Mouse (Mus musculus) regulatory T cell (primary cell): ENCODE measurements at regions not wholly inside any gene's neighbourhood (a gene's known extent, or its start where the extent isn't known, plus 50 kb on each side); places are given as distances from the start of the nearest gene placed in this dataset.
"Not testable (repeated sequence)": the region's sequence is repeated elsewhere in the genome, so short reads cannot be mapped to it uniquely, and the experiment has no call there.

Experiments
- in situ Hi-C: fragments of 300-600 bp; cut with MboI, MseI; formaldehyde crosslinking; loops from one replicate; pipeline ENCODE4 v1.15.1; 2025; ENCODE audit warnings: high pct_unique_total_duplicates

DNA sequence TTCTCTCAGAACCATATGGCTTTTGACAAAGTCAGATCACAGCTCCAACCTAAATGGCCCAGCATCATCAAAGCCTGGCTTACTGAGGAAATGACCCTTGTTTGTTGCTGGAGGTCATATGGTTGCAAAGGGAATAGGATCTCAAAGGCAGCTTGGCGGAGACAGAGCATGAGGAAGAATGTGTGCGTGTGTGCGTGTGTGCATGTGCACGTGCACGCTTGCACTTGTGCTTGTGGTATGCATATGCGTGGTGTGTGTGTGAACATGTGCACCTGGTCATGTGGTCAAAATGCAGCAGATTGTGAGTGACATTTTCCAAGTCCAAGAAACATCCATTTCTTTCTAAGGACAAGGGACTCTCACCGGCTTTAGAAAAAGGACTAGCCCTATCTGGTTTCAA, 216.9 kb downstream of the Dact1 start:
- in situ Hi-C loops = loop anchor here (10.0 kb wide), 1 partner anchor 868 kb away; no protein-coding TSS in a partner anchor

- in situ Hi-C loops = no loop called here
Measured at GRCm38 (mm10) chr12:71532161-71532560, 222.5 kb downstream of the Dact1 start.

- in situ Hi-C loops = no loop called here
Measured at GRCm38 (mm10) chr12:71532708-71533450, 223.2 kb downstream of the Dact1 start.

GRCm38 (mm10) chr12:71533701-71534100, 224.0 kb downstream of the Dact1 start:
- in situ Hi-C loops = no loop called here

DNA sequence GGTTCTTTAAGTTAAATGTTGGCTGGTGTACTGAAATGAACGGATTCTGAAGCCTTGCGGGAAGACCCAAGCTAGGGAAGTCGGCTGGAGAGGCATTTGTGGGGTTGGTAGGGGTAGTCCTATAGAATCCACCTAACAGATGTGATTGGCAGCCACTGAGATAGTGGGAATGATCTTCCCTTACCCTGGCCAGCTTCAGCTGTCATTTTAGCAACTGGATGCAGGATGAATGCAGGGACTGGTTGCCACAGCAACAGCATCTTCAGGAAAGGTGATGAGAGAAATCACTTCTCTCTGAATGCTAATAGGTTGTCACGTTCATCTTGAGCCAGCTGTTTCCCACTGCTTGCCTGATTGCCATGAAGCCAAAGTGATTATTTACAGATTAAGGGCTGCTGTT, 224.5 kb downstream of the Dact1 start:
- in situ Hi-C loops = no loop called here

GRCm38 (mm10) chr12:71535251-71535650, 225.6 kb downstream of the Dact1 start:
- in situ Hi-C loops = no loop called here

DNA sequence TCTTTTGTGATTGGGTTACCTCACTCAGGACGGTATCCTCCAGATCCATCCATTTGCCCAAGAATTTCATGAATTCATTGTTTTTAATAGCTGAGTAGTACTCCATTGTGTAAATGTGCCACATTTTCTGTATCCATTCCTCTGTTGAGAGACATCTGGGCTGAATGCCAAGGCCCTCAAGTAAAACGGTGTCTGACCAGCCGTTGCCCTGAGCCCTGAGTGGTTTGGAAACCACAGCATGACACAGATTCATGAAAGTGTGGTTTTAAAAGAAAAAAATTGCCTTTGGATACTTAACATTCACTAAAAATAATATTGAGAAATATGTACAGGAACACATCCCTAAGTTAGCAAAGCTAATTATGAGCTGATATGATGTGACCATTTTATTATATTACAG, 226.1 kb downstream of the Dact1 start:
- in situ Hi-C loops = not testable (repeated sequence)

- in situ Hi-C loops = no loop called here
Measured at GRCm38 (mm10) chr12:71538691-71539090, 229.0 kb downstream of the Dact1 start.

DNA sequence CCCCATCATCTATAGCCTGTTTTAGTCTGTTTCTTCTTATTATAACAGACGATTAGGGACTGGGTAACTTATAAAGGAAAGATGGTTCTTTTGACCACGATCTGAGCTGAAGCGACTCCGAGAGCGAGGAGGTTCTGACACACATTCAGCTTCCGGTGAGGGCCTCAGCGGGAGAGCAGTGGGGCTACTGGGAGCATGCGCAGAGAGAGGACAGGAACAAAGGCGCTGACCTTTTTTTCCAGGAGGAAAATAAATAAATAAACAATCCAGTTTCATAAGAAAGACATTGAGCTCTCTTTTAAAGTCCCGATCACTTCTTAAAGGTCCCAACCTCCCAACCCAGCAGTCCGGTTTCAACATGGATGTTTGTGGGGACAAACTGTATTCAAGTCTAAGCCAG, 230.6 kb downstream of the Dact1 start:
- in situ Hi-C loops = no loop called here

DNA sequence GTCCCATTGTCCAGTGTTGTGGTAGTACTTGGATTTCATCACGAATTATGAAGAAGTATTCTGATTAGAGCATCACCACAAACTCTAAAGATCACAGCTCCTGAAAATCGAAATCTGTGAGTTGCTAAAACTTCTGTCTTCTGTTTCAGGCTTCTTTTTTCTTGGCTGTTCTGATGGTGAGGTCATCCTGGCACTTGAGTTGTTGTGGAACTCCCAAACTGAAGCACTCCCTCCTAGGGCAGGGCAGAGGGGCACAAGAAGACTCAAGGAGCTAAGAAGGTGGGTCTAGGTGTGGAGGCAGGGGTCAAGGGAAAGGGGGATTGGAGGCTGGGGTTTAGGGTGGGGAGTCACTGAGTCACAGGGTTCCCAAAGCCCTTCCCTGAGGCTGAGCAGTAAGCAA, 232.3 kb downstream of the Dact1 start:
- in situ Hi-C loops = no loop called here

DNA sequence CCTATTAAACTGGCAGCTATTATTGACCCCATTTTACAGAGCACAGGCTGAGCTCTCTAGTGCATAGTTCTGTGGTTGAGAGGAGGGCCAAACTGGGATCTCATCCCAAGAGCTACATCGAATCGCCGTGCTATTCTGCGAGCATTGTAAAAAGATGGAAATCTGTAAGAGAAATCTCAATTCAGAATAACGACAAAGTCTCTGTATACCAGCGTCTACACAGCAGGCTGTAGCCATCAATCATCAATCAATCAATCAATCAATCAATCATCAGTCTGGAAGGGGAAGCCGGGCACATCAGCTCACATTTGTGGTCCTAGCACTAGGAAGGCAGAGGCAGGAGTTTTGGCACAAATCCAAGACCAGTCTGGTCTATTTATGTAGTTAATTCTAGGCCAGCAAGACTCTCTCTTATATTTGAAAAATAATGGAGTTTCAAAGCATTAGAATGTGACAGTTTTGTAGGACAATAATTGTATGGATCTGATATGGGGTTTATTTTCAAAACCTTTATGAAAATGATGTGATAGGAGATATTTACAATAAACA, 234.0 kb downstream of the Dact1 start:
- in situ Hi-C loops = no loop called here

DNA sequence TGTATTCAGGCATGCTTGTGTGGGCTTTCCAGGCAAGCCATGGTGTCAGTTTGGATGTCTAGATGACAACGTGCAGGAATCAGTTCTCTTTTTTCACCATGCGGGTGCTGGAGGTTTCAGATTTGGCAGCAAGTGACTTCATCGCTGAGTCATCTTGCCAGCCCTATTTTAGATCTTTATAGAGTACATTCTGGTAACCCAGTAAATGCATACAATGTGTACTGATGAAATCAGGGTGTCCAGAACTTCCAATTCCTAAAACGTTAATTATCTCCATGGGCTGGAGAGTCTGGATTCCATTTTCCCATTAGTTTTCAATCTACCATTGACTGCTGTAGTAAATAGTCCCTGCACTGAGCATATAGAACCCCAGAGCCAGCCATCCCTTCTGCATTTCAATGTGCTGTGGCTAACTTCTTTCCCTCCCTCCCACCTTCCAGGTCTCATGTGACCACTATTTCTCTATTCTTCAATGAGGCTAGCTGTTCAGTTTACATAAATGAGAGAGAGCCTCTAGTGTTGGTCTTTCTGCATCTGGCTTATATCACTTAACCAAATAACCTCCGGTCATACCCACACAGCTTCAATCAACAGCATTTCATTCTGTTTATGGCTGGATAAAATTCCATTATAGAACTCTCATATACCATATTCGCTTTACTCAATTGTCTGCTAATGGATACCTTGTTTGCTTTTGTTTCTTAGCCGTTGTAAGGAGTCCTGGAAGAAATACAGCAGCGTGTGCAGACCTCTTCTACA, 234.9 kb downstream of the Dact1 start:
- in situ Hi-C loops = no loop called here

- in situ Hi-C loops = no loop called here
Measured at GRCm38 (mm10) chr12:71546523-71547265, 237.0 kb downstream of the Dact1 start.

DNA sequence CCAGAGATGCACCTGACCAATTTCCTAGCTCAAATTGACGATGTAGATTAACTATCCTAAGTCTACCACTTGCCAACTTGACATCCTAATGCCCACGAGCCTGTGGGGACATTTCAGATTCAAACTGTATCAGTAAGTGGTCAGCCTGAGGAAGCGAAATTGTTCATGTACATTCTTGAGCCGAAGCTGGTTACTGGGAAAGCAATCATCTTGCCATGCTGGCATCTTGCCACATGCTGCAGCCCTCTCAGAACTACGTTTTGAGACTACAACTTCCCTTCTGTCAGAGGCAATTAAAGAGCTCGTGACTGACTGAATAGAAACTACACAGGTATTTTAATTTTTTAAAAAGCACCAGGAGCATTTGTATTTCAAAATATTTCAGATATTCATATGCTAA, 239.7 kb downstream of the Dact1 start:
- in situ Hi-C loops = no loop called here

GRCm38 (mm10) chr12:71554212-71554611, 244.5 kb downstream of the Dact1 start:
- in situ Hi-C loops = no loop called here

DNA sequence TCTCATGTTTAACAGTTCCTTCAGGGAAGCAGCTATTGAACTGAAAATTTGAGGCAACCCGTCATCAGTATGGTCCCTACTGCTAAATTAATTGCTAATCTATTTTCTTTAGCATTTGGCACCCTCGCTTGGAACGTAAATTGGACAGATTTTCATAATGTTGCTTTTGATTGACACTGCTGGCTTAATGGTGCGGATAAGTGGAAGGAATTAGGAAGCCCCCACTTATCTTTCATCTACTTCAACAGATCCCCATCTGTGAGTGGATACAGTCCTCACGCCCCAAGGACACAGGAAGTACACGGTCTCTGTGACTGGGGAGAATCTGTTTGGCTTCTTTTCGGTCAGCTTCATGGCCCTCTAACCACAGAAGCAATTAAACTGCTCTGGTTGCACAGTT, 251.6 kb downstream of the Dact1 start:
- in situ Hi-C loops = no loop called here

GRCm38 (mm10) chr12:71561918-71562572, 252.4 kb downstream of the Dact1 start:
- in situ Hi-C loops = no loop called here

GRCm38 (mm10) chr12:71563219-71563618, 253.5 kb downstream of the Dact1 start:
- in situ Hi-C loops = no loop called here

GRCm38 (mm10) chr12:71566371-71566770, 256.7 kb downstream of the Dact1 start:
- in situ Hi-C loops = no loop called here

- in situ Hi-C loops = no loop called here
Measured at GRCm38 (mm10) chr12:71568251-71568650, 258.6 kb downstream of the Dact1 start.

DNA sequence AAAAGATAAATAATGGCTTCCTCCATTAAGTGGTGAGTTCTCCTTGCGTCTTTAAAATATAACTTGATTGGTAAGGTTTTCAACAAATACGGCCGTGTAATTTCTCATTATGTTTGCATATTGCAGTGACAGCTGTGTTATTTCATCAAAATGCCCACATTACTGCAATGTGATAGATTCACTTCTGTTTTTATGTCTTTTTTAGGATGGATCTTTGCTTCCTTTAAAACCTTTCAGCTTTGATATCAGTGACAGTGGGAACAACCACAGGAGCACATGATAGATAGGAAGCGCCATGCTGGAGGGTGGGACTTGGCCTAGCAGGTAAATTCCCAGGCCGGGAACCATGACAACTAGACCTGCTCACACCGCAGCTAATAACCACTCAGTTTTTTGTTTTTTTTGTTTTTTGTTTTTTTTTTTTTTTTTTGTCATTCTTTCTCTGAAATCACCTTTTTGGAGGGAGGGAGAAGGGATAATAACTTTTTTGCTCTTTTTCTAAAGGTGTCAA, 259.3 kb downstream of the Dact1 start:
- in situ Hi-C loops = no loop called here
